Mouse (Mus musculus): ENCODE data around the gene Plscr1. TPM values are rescaled to one million over a fixed set of nuclear protein-coding genes. Genes with fewer than 3 reads are reported as not detected.

The Plscr1 gene
- polyA plus RNA-seq (2017; shearing (Covaris generic)): 71.1 TPM

DNA sequence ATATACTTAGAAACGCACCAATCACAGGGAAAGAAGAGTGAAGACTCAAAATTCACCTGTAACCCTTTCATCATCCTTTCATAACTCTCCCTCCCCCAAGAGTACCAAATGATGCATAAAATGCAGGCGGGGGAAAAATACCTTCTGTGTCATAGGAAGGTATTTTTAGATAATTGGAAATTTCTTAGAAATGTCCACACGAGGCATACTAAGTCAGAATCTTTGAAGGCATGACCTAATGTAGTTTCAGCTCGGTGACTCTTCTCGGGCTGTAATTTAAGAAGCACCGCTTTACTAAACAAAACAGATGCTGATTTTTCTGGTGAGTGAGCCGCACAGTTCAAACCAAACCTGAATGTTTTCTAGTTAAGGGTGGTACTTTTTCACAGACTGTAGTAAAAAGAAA is at the start of gene Plscr1:
TSS of gene Plscr1 (plus strand) at position 304 of the 406 bp plus-strand sequence.

DNA sequence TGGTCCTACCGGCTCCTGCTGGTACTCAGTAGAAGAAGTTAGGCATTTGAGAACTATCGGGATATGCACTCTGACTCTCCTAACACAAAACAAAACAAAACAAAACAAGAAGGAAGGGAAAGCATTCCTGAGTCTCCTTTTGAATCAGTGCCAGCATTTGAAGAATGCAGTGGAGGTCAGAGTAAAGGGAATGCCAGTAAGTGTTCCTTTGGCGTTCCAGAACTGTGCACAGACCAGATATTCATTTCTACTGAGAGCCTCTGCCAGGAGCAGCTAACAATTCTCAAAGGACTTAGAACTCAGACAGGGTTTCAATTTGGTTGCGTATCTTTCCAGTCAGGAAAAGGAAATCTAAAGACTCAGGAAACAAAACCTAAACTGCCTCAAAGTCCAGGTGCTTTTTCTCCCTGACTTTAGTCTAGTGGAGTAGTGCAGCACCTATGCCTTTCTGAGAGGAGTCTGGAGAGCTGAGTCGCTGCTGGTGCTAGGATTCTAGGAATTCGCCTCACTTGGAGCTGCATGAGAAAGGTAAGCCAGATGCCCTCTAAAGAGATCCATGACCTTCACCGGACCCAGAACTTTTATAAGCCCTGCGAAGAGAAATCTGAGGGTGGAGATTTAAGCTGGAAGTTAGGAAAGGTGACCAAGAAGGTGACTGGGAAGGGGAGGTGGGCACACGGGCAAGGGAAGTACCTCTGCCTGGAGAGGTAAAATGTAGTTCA is 26.1 kb downstream of the Plscr1 start, which contains the start of gene Plscr2:
TSS of gene Plscr2 (plus strand) at position 117 of the 722 bp plus-strand sequence.

DNA sequence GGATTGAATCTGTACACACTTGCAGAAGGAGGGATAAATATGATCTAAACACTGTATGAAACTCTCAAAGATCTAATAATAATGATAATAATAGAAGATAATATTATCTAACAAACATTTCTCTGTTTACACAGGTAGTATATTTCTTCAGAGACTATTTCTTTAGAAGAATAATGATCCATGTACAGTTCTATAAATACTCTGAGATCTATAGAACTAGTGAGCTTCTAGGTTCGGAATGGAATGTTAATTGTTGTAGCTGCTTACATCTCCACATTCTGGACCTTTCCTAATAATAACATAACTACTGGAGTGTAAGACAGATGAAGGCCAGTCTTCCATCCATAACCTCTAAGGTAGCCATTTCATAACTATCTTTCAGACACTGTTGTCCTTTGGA is 59.5 kb downstream of the Plscr1 start, which contains the start of gene 1700057G04Rik:
TSS of gene 1700057G04Rik (plus strand) at position 301 of the 400 bp plus-strand sequence.

Other genes with a start within 250 kb of the Plscr1 start
- not detected for gene Plscr5, start 56.8 kb upstream of the Plscr1 start, polyA plus RNA-seq (2017; shearing (Covaris generic))
- 0.56 TPM for gene Plscr2, start 25.9 kb downstream of the Plscr1 start, polyA plus RNA-seq (2017; shearing (Covaris generic))
- gene 1700057G04Rik, start 59.6 kb downstream of the Plscr1 start, polyA plus RNA-seq (2017; shearing (Covaris generic)): not detected
- 1.4 TPM for gene Plscr4, start 207.6 kb downstream of the Plscr1 start, polyA plus RNA-seq (2017; shearing (Covaris generic))